Mouse (Mus musculus): ENCODE results near the gene Fgf2. TPM values are rescaled to one million over a fixed set of nuclear protein-coding genes. Genes with fewer than 3 reads are reported as not detected.

Gene Fgf2
- total and polyA plus RNA-seq, 2 experiments from 2014 or later = 0.86 to 2.2 TPM

GRCm38 (mm10) chr3:37418961-37419457 is 70.9 kb downstream of the Fgf2 start:
- no peaks in the 10 kb centered on the region for H3K9me3 ChIP-seq (replicated peaks; ENCODE audit: control insufficient read depth, low read length)
- H3K27ac ChIP-seq (ENCODE audit: low read depth) = peak overlapping the region; percentile 98
- H3K4me3 ChIP-seq (ENCODE audit: low read depth, low read length) = peak overlapping the region; percentile 88
- H3K36me3 ChIP-seq (replicated peaks; ENCODE audit: control insufficient read depth, insufficient read depth, low read length) = no peaks in the 10 kb centered on the region
- ATAC-seq (ENCODE audit: insufficient read depth, low read depth) = peak; percentile 36
- H3K27me3 ChIP-seq (ENCODE audit: control insufficient read depth, insufficient read depth, low read length) = no peaks in the 10 kb centered on the region
- 0% methylated on average over 30 of the region's 30 CpGs for WGBS
- peak overlapping the region; percentile 82 for H3K4me2 ChIP-seq (ENCODE audit: low read depth, low read length)
- TF ChIP-seq EP300 (IDR thresholded peaks at IDR 0.05; ENCODE audit: low read depth) (no peak), CTCF (IDR thresholded peaks at IDR 0.05; ENCODE audit: low read depth) (peak; percentile 5; the same call in 1 of the 2 replicates)
- peak overlapping the region; percentile 64 for H3K9ac ChIP-seq (replicated peaks; ENCODE audit: low read depth, low read length)
- H3K4me1 ChIP-seq (ENCODE audit: control insufficient read depth, insufficient read depth) = peaks cover 12% of the 10 kb centered on the region
- DNase-seq (ENCODE audit: low spot score) = peak; percentile 55

DNA sequence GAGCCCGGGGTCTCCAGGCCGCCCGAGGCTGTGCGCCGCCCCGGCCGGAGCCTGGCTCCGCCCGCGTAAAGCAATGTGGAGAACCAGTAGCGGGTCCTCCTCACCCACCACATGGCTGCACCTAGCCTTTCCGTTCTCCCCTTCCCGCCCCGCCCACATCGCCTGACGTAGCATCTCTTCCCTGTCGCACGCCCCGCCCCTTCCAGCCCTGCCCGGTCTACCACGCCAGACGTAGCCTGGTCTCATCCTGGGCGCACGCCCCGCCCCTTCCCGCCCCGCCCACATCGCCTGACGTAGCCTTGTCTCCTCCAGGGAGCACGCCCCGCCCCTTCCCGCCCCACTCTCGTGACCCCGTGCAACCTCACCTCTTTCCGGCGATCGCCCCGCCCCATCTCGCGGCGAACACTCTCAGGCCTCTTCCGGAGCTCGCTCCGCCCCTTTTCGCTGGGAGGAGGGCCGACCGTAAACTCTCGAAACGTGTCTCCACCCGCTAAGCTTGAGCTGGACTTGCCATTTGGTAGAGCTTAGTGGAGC is 71.4 kb downstream of the Fgf2 start, which contains the start of gene Spata5:
Gene Spata5, plus strand, starts transcription at position 439 of the 534 bp plus-strand sequence.
- Histone ChIP-seq H3K27me3 (ENCODE audit: control insufficient read depth, insufficient read depth, low read length) (no peaks in the 10 kb centered on the region), H3K27ac (ENCODE audit: low read depth) (peak within 1 kb of the TSS; percentile 98), H3K9ac (replicated peaks; ENCODE audit: low read depth, low read length) (peak within 1 kb of the TSS; percentile 81), H3K4me1 (ENCODE audit: control insufficient read depth, insufficient read depth) (peaks cover 12% of the 10 kb centered on the region), H3K9me3 (replicated peaks; ENCODE audit: control insufficient read depth, low read length) (no peaks in the 10 kb centered on the region), H3K36me3 (replicated peaks; ENCODE audit: control insufficient read depth, insufficient read depth, low read length) (no peaks in the 10 kb centered on the region; the same call in 1 of the 2 replicates), H3K4me2 (ENCODE audit: low read depth, low read length) (peak within 1 kb of the TSS; percentile 82), H3K4me3 (ENCODE audit: low read depth, low read length) (peak within 1 kb of the TSS; percentile 88)
- TF ChIP-seq EP300 (IDR thresholded peaks at IDR 0.05; ENCODE audit: low read depth) = no peak
- no peak for TF ChIP-seq CTCF (IDR thresholded peaks at IDR 0.05; ENCODE audit: low read depth)
- peak; percentile 94 for ATAC-seq (ENCODE audit: insufficient read depth, low read depth)
- DNase-seq (ENCODE audit: low spot score) = peak; percentile 99
- under 1% methylated on average over 49 of the region's 50 CpGs for WGBS

- TF ChIP-seq EP300 (IDR thresholded peaks at IDR 0.05; ENCODE audit: low read depth) = peak; percentile 42; the same call in 1 of the 2 replicates
- TF ChIP-seq CTCF (IDR thresholded peaks at IDR 0.05; ENCODE audit: low read depth) = no peak
- Histone ChIP-seq H3K9ac (replicated peaks; ENCODE audit: low read depth, low read length) (peak within 1 kb of the TSS; percentile 81), H3K4me3 (ENCODE audit: low read depth, low read length) (peak within 1 kb of the TSS; percentile 88), H3K4me1 (ENCODE audit: control insufficient read depth, insufficient read depth) (peaks cover 12% of the 10 kb centered on the region), H3K27ac (ENCODE audit: low read depth) (peak within 1 kb of the TSS; percentile 98), H3K36me3 (replicated peaks; ENCODE audit: control insufficient read depth, insufficient read depth, low read length) (no peaks in the 10 kb centered on the region; the same call in 1 of the 2 replicates), H3K4me2 (ENCODE audit: low read depth, low read length) (peak within 1 kb of the TSS; percentile 82), H3K27me3 (ENCODE audit: control insufficient read depth, insufficient read depth, low read length) (no peaks in the 10 kb centered on the region), H3K9me3 (replicated peaks; ENCODE audit: control insufficient read depth, low read length) (no peaks in the 10 kb centered on the region)
- ATAC-seq (ENCODE audit: insufficient read depth, low read depth) (peak; percentile 83), DNase-seq (ENCODE audit: low spot score) (peak; percentile 93)
- under 1% methylated on average over 50 of the region's 50 CpGs for WGBS
Observed at GRCm38 (mm10) chr3:37420072-37420471, 71.9 kb downstream of the Fgf2 start, which contains the start of gene Nudt6. Gene Nudt6, minus strand, starts transcription at chr3:37420211.

GRCm38 (mm10) chr3:37420641-37421040 is 72.5 kb downstream of the Fgf2 start:
- Histone ChIP-seq H3K27me3 (ENCODE audit: control insufficient read depth, insufficient read depth, low read length) (no peaks in the 10 kb centered on the region), H3K36me3 (replicated peaks; ENCODE audit: control insufficient read depth, insufficient read depth, low read length) (no peaks in the 10 kb centered on the region; the same call in 1 of the 2 replicates), H3K4me2 (ENCODE audit: low read depth, low read length) (peak overlapping the region; percentile 79), H3K9ac (replicated peaks; ENCODE audit: low read depth, low read length) (peak overlapping the region; percentile 81), H3K4me1 (ENCODE audit: control insufficient read depth, insufficient read depth) (peaks cover 12% of the 10 kb centered on the region), H3K9me3 (replicated peaks; ENCODE audit: control insufficient read depth, low read length) (no peaks in the 10 kb centered on the region), H3K27ac (ENCODE audit: low read depth) (peak overlapping the region; percentile 88), H3K4me3 (ENCODE audit: low read depth, low read length) (peak overlapping the region; percentile 79)
- no peak for ATAC-seq (ENCODE audit: insufficient read depth, low read depth)
- DNase-seq (ENCODE audit: low spot score) = no peak
- TF ChIP-seq CTCF (IDR thresholded peaks at IDR 0.05; ENCODE audit: low read depth) = no peak
- no peak for TF ChIP-seq EP300 (IDR thresholded peaks at IDR 0.05; ENCODE audit: low read depth)
- under 1% methylated on average over 24 of the region's 24 CpGs for WGBS

GRCm38 (mm10) chr3:37421179-37421578 is 73.0 kb downstream of the Fgf2 start:
- H3K9me3 ChIP-seq (replicated peaks; ENCODE audit: control insufficient read depth, low read length) = no peaks in the 10 kb centered on the region
- H3K4me3 ChIP-seq (ENCODE audit: low read depth, low read length) = peak overlapping the region; percentile 79
- H3K9ac ChIP-seq (replicated peaks; ENCODE audit: low read depth, low read length) = peak overlapping the region; percentile 81; the same call in 1 of the 2 replicates
- no peak overlapping the region; the same call in 1 of the 2 replicates for H3K27ac ChIP-seq (ENCODE audit: low read depth)
- ATAC-seq (ENCODE audit: insufficient read depth, low read depth) = no peak
- peaks cover 12% of the 10 kb centered on the region for H3K4me1 ChIP-seq (ENCODE audit: control insufficient read depth, insufficient read depth)
- DNase-seq (ENCODE audit: low spot score) = no peak
- no peaks in the 10 kb centered on the region for H3K27me3 ChIP-seq (ENCODE audit: control insufficient read depth, insufficient read depth, low read length)
- peak overlapping the region; percentile 79 for H3K4me2 ChIP-seq (ENCODE audit: low read depth, low read length)
- no peak for TF ChIP-seq CTCF (IDR thresholded peaks at IDR 0.05; ENCODE audit: low read depth)
- no peak for TF ChIP-seq EP300 (IDR thresholded peaks at IDR 0.05; ENCODE audit: low read depth)
- 11% methylated on average over 3 of the region's 3 CpGs for WGBS
- H3K36me3 ChIP-seq (replicated peaks; ENCODE audit: control insufficient read depth, insufficient read depth, low read length) = peaks cover 3% of the 10 kb centered on the region; the same call in 1 of the 2 replicates

Measured in heart, postnatal 0 days (tissue).